Mouse (Mus musculus) natural killer cell, adult 2 months (primary cell): ENCODE measurements around the gene Atp1b2.
"Not testable (repeated sequence)": the region's sequence is repeated elsewhere in the genome, so short reads cannot be mapped to it uniquely, and the experiment has no call there.

ENCODE experiments used
- DNase-seq, 2 experiments: peaks; one replicate each; pipeline ENCODE4 v3.0.0; 2022; ENCODE audit warnings: low spot score in 2 of 2

Atp1b2 gene

DNA sequence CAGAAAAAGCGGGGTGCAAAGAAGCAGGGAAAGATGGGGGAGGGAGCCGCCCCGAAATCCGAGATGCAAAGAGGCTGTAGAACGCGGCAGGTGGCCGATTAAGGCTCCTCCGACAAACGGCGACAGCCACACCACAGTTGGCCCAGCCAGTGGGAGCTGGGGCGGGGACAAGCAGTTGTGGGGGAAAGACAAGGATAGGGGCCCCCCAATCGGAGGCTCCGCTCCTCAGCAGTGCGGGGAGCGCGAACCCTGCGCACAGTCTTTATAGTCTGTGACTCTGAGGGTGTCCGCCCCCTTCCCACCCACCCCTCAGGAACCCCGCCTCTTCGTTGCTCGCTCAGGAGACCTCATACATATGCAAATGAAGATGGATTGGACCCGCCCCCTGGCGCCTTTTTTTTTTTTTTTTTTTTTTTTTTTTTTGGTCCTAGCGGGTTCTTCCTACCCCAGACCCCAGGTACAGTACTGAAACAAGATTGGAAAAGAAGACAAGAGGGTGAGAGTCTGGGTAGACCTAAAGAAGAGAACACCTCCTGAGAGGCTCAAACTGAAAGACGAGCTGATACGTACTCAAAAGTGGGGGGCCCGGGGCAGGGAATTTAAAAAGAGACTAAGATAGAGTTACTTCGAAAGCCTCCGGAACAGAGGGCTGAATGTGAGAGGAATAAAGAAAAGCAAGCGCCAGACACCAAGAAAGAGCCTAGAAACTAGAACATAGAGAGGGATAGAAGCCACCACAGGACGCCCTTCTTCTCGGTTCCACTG lies at the start of gene Atp1b2:
TSS of gene Atp1b2 (minus strand) at position 217 of the 765 bp plus-strand sequence.
- DNase-seq: peak in 1 of 2 experiments; percentile 46

GRCm38 (mm10) chr11:69654760-69655159 lies 49.0 kb upstream of the Atp1b2 start:
- DNase-seq: no peak

DNA sequence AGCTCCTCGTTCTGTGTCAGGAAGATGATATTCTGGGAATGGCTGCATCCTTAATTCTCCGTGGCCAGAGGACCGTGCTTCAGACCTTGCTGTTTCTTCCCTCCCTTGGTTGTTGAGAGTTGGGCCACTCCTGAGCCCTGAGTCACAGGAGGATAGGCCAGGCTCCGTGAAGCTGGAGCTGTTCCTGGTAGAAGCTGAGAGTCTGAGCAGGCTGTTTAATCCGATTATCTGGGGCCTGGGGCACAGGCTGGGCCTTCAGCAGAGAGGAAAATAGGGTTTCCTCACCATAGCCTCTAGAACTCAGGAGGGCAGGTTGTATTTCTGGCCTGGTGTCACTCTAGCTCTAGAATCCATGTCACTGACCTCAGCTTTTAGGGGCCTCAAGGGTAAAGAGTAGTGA lies 47.7 kb upstream of the Atp1b2 start:
- DNase-seq: no peak

- no peak for DNase-seq
Observed at GRCm38 (mm10) chr11:69645860-69646259, 40.1 kb upstream of the Atp1b2 start.

GRCm38 (mm10) chr11:69635471-69635870 lies 29.7 kb upstream of the Atp1b2 start:
- DNase-seq: no peak

DNA sequence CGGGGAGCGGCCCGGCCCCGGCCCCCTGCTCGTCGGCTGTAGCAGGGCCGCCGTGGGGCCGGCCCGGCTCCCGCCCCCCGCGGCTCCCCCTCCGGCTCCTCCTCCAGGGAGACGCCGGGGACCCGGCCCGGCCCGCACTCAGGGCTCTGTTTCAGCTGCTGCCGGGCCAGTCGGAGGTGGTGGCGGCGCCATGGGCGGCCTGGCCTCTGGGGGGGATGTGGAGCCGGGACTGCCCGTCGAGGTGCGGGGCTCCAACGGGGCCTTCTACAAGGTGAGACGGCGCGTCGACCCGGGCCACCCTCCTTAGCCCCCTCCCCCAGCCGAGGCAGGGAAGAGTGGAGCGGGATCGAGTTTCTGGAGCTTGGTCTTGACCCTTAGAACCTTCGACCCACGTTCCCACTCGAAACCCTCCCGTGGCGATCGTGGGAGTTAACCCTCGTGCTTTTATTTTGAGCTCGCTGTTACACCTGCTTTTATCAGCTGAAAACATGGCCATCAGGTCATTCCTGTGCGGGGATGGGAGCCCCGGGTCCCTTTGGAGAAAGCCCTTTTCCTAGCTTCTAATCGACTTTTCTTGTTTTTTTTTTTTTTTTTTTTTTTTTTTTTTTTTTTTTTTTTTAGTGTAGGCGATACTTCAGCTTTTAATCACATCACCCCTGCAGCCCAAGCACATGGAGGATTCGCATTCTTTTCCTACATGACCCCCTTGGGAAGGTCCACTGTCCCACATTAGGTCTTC lies 27.6 kb upstream of the Atp1b2 start:
- DNase-seq: no peak

DNA sequence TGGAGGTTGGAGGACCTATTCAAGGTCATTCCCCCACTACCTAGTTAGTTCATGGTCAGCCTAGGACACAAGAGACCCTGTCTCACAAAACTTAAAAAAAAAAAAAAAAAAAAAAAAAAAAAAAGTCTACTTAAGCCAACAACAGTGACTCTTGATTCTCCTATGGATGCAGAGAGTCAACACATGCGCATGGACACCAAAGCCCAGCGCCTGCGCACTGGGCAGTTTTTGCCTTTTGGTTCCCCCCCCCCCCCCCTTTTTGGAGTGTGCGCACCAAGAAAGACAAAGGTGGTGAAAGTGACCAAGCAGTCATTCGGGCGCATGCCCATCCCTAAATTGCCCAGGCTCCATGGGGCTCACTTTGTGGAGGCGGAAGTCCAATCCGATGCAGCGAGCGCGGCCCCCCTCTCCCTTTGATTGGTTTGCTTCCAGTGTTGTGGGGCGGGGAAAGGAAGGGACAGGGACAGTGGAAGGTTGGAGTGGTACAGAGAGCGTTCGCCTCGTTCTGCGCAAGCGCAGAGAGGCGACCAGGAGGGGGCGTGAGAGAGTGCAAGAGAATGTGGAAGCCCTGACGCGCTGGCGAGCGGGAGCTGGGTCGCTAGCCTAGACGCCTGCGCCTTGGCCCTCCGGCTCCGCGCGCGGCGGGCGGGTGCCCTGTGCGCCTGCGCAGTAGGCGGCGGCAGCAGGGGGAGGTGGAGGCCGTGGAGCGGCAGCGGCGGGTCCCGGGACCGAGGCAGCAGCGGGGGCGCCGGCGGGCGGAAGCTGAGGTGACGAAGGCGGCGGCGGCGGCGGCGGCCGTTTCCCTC lies 26.7 kb upstream of the Atp1b2 start, which contains the start of gene Fxr2:
TSS of gene Fxr2 (plus strand) at position 707 of the 806 bp plus-strand sequence.
- DNase-seq: peak; percentile 100

DNA sequence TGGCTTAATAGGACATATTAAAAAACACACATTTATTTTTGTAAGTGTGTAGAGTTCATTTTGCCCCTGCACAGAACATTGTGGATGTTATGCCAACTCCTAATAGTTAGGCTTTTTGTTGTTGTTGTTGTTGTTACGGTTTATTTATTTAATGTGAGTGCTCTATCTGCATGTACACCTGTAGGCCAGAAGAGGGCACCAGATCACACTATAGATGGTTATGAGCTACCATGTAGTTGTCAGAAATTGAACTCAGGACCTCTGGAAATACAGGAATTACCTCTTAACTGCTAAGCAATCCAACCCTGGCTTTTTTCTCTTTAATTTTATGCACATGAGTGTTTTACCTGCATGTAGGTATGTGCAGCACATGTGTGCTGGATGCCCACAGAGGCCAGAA lies 24.1 kb upstream of the Atp1b2 start:
- no peak for DNase-seq

GRCm38 (mm10) chr11:69628286-69628685 lies 22.5 kb upstream of the Atp1b2 start:
- peak; percentile 71 to 80 for DNase-seq

DNA sequence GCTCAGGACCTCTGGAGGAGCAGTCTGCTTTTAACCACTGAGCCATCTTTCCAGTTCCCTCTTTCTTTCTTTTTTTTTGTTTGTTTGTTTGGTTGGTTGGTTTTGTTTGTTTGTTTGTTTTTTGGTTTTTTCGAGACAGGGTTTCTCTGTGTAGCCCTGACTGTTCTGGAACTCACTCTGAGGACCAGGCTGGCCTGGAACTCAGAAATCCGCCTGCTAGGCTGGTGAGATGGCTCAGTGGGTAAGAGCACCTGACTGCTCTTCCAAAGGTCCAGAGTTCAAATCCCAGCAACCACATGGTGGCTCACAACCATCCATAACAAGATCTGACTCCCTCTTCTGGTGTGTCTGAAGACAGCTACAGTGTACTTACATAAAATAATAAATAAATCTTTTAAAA lies 18.6 kb upstream of the Atp1b2 start:
- not testable (repeated sequence) for DNase-seq

DNA sequence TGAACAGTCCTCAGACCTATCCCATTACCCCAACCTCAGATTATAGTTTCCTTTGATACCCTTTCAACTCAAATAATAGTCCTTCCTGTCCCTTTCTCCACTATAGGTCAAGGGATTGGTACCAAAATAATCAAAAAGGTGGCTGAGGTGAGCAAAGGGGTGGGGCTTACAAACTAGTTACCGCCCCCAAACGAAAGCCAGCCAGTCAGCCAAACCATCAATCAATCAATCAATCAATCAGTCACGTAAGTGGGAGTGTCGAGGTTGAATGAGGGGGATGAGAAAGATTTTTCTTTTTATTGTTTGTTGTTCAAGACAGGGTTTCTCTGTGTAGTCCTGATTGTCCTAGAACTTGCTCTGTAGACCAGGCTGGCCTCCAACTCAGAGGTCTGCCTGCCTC lies 17.3 kb upstream of the Atp1b2 start:
- DNase-seq: no peak

DNA sequence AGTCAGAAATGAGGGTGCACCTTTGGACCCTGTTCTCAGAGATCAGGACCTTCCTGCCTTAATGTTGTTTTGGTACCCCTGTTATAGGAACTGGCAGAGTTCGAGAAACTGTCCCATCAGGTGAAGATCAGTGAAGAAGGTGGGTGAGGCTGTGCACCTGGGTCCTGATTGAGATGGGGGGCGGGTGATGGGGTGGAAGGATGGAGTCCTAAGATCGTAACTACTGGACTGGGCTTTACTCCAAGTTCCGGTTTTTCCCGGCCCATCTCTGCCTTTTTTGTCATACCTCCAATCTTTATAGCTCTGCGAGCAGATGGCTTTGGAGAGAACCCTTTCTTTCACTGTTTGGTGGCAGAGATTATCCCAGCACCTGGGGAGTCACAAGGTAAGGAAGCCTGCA lies 16.7 kb upstream of the Atp1b2 start:
- no peak for DNase-seq

DNA sequence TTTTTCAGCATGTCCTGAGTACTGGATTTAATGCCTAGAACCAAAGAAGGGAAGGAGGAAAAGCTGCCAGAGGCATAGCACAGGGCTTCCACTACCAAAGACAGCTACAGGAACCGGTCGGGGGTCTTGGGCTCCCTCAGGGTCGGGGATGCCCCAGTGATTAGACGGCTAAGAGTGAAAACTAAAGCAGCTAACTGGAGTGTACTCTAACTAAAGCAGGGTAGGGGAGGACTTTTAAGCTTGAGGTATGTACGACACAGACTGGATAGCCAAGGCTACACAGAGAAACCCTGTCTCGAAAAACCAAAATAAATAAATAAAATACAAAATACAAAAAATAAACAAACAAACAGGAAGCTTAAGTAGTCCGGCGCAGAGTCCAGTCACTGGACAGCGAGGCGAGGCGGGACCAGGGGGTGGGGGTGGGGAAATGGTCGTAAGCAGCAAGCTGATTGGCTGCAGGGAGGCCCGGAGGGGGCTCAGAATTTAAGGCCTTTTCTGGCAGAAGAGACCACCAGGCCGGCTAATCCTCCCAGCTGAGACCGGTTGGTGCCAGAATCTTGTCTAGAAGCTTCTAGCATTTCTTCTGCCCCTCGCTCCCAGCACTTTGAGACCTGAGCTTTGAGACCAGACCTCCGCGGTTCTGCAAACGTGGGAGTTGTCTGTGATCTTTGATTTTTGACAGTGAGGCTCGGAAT lies 16.0 kb upstream of the Atp1b2 start, which contains the start of gene Sat2:
TSS of gene Sat2 (plus strand) at position 454 of the 698 bp plus-strand sequence.
- DNase-seq: no peak

GRCm38 (mm10) chr11:69620394-69621081 lies 14.8 kb upstream of the Atp1b2 start:
- DNase-seq: no peak

DNA sequence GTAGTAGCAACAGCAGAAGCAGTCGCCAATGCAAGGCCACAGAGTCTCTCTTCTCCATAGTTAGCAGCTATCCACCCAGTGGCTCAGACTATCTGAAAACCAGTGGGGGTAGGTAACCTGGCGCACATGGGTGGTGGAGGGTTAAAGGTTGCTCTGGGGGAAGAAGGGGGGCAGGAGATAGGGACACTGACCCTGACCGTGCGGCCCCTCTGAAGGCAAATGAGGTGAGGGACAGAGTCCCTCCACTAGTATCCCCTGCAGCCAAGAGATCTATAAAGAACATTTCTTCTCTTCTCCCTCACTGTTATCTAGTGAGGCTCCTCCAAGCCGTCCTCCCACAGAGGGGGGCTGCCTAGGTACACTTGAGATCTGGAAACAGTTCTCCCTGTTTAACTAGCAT lies 12.1 kb upstream of the Atp1b2 start, which contains the start of gene Shbg:
TSS of gene Shbg (minus strand) at position 101 of the 400 bp plus-strand sequence.
- DNase-seq: no peak

GRCm38 (mm10) chr11:69616781-69617180 lies 11.0 kb upstream of the Atp1b2 start:
- DNase-seq: no peak

- not testable (repeated sequence) for DNase-seq
Observed at GRCm38 (mm10) chr11:69614257-69614588, 8.5 kb upstream of the Atp1b2 start.

- DNase-seq: peak in 1 of 2 experiments; percentile 41
Observed at GRCm38 (mm10) chr11:69613553-69614256, 8.0 kb upstream of the Atp1b2 start.

GRCm38 (mm10) chr11:69610899-69611298 lies 5.2 kb upstream of the Atp1b2 start:
- no peak for DNase-seq

- DNase-seq: no peak
Observed at GRCm38 (mm10) chr11:69609416-69609815, 3.7 kb upstream of the Atp1b2 start.
